Mouse (Mus musculus): ENCODE results near the gene 2210010C04Rik. TPM values are rescaled to one million over a fixed set of nuclear protein-coding genes. Genes with fewer than 3 reads are reported as not detected.

The 2210010C04Rik gene
- polyA plus RNA-seq, 1 experiment: not detected

GRCm38 (mm10) chr6:41055581-41055980 is 20.3 kb upstream of the 2210010C04Rik start:
- Histone ChIP-seq H3K27ac (ENCODE audit: insufficient read depth, low read depth, low read length) (no peak overlapping the region), H3K4me3 (ENCODE audit: insufficient read depth, low read depth, low read length) (no peak overlapping the region), H3K4me1 (ENCODE audit: control insufficient read depth, insufficient read depth, low read length) (no peaks in the 10 kb centered on the region)
- WGBS: 39% methylated on average over 2 of the region's 2 CpGs
- TF ChIP-seq POLR2A (IDR thresholded peaks at IDR 0.05; ENCODE audit: insufficient read depth, low read depth, low read length) (no peak), CTCF (IDR thresholded peaks at IDR 0.05; ENCODE audit: insufficient read depth, low read depth, low read length) (no peak)

DNA sequence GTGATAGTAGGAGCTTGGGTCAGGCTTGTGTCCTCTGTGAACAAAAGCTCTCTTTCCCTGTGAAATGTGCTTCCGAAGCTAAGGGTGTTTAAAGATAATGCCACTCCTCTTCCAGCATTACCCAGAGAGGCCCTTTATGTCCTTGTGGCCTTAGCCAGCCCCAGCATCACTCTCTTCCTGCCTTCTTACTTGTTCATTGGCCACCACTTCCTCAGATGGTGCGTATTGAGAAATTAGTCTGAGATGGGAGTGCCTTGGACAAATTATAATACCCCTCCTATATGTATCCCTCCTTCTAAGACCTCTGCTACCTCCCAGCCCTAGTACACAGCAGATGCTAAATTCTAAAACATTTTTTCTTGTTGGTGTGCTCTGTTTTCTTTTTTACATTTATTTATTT is 19.1 kb upstream of the 2210010C04Rik start:
- Histone ChIP-seq H3K4me3 (ENCODE audit: insufficient read depth, low read depth, low read length) (no peak overlapping the region), H3K4me1 (ENCODE audit: control insufficient read depth, insufficient read depth, low read length) (no peaks in the 10 kb centered on the region), H3K27ac (ENCODE audit: insufficient read depth, low read depth, low read length) (no peak overlapping the region)
- TF ChIP-seq POLR2A (IDR thresholded peaks at IDR 0.05; ENCODE audit: insufficient read depth, low read depth, low read length) (no peak), CTCF (IDR thresholded peaks at IDR 0.05; ENCODE audit: insufficient read depth, low read depth, low read length) (no peak)
- 83% methylated on average over 2 of the region's 2 CpGs for WGBS

DNA sequence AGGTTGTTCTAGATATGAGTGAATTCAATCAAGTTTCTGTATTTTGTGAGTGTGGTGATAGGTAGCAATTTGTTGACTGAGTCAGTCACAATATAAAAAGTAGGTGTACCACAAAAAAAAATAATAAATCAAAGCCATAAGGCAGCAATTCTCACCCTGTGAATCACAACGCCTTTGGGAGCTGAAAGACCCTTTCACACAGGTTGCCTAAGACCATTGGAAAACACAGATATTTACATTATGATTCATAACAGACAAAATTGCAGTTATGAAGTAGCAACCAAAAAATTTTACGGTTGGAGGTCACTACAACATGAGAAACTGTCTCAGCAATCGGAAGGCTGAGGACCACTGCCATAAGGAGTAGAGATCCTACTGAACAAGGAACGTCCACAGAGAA is 16.5 kb upstream of the 2210010C04Rik start:
- no peak for TF ChIP-seq CTCF (IDR thresholded peaks at IDR 0.05; ENCODE audit: insufficient read depth, low read depth, low read length)
- no peak for TF ChIP-seq POLR2A (IDR thresholded peaks at IDR 0.05; ENCODE audit: insufficient read depth, low read depth, low read length)
- 88% methylated on average over 4 of the region's 4 CpGs for WGBS
- Histone ChIP-seq H3K27ac (ENCODE audit: insufficient read depth, low read depth, low read length) (no peak overlapping the region), H3K4me1 (ENCODE audit: control insufficient read depth, insufficient read depth, low read length) (no peaks in the 10 kb centered on the region), H3K4me3 (ENCODE audit: insufficient read depth, low read depth, low read length) (no peak overlapping the region)

DNA sequence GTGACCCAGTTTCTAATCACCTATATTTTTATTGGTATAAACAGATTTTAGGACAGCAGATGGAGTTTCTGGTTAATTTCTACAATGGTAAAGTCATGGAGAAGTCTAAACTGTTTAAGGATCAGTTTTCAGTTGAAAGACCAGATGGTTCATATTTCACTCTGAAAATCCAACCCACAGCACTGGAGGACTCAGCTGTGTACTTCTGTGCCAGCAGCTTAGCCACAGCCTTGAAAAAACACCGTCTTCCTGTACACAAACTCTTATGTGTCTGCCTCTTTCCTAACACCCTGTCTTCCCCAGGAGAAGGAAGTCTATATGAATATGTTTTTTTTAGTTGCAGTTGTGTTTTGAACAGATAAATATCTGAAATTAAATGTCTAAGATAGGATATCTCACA is 13.3 kb upstream of the 2210010C04Rik start:
- no peak for TF ChIP-seq CTCF (IDR thresholded peaks at IDR 0.05; ENCODE audit: insufficient read depth, low read depth, low read length)
- TF ChIP-seq POLR2A (IDR thresholded peaks at IDR 0.05; ENCODE audit: insufficient read depth, low read depth, low read length): no peak
- 78% methylated on average over 1 of the region's 1 CpGs for WGBS
- Histone ChIP-seq H3K4me1 (ENCODE audit: control insufficient read depth, insufficient read depth, low read length) (no peaks in the 10 kb centered on the region), H3K4me3 (ENCODE audit: insufficient read depth, low read depth, low read length) (no peak overlapping the region), H3K27ac (ENCODE audit: insufficient read depth, low read depth, low read length) (no peak overlapping the region)

DNA sequence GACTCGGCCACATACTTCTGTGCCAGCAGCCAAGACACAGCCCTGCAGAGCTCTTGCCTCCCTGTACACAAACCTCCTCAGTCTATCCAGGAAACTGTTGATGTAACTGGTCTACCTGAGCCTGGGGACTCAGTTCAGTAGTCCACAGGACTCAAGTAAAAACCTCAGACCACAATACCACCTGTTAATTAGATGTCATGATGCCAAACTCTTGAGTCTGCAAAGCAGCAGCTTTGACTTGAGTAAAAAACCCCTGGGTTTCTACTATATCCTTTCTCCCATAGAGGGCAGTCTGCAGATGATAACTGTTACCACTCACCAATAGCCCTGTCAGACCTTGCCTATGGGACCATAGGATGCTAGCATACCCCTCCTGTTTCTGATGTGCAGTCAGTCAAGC is 12.7 kb upstream of the 2210010C04Rik start:
- WGBS: 73% methylated on average over 1 of the region's 1 CpGs
- no peak overlapping the region for H3K4me3 ChIP-seq (ENCODE audit: insufficient read depth, low read depth, low read length)
- TF ChIP-seq POLR2A (IDR thresholded peaks at IDR 0.05; ENCODE audit: insufficient read depth, low read depth, low read length) (no peak), CTCF (IDR thresholded peaks at IDR 0.05; ENCODE audit: insufficient read depth, low read depth, low read length) (no peak)
- no peaks in the 10 kb centered on the region for H3K4me1 ChIP-seq (ENCODE audit: control insufficient read depth, insufficient read depth, low read length)
- no peak overlapping the region for H3K27ac ChIP-seq (ENCODE audit: insufficient read depth, low read depth, low read length)

DNA sequence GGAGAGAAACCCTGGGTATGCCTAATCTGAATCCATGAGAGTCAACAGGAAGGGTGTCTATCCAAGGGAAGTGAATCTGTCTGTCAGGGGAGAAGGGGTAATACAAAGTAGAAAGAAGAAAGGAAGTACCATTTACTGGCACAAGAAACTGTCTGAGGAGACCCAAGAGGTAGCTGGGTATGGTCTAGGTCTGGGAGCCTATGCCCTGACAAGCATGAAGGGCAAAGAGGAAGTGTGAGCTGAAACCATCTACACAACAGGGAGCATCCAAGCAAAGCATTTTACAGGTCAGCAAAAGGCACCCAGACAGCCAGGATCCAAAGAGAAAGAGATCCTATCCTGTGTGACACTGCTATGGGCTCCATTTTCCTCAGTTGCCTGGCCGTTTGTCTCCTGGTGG is 11.9 kb upstream of the 2210010C04Rik start:
- Histone ChIP-seq H3K27ac (ENCODE audit: insufficient read depth, low read depth, low read length) (no peak overlapping the region), H3K4me3 (ENCODE audit: insufficient read depth, low read depth, low read length) (no peak overlapping the region), H3K4me1 (ENCODE audit: control insufficient read depth, insufficient read depth, low read length) (no peaks in the 10 kb centered on the region)
- 83% methylated on average over 1 of the region's 1 CpGs for WGBS
- TF ChIP-seq POLR2A (IDR thresholded peaks at IDR 0.05; ENCODE audit: insufficient read depth, low read depth, low read length): no peak
- no peak for TF ChIP-seq CTCF (IDR thresholded peaks at IDR 0.05; ENCODE audit: insufficient read depth, low read depth, low read length)

DNA sequence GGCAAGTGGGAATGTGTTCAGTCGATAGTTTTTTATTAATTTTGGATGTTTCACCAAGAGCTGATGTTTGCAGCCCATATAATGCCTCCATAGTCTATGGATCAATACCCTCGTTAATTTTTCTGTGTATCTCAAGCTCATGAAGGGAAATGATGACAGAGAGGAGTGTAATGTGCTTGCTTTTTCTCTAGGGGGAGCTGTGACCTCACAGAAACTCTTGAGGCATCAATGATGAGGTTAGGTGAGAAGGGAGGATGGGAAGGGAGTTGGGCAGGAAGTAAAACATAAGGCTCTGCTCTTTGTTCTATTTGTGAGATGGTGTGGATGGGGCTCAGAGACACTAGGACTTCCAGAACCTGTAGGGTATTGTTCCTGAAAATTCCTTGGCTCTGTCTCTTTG is 11.2 kb upstream of the 2210010C04Rik start:
- TF ChIP-seq POLR2A (IDR thresholded peaks at IDR 0.05; ENCODE audit: insufficient read depth, low read depth, low read length) (no peak), CTCF (IDR thresholded peaks at IDR 0.05; ENCODE audit: insufficient read depth, low read depth, low read length) (no peak)
- 59% methylated on average over 2 of the region's 2 CpGs for WGBS
- no peaks in the 10 kb centered on the region for H3K4me1 ChIP-seq (ENCODE audit: control insufficient read depth, insufficient read depth, low read length)
- H3K27ac ChIP-seq (ENCODE audit: insufficient read depth, low read depth, low read length): no peak overlapping the region
- no peak overlapping the region for H3K4me3 ChIP-seq (ENCODE audit: insufficient read depth, low read depth, low read length)

DNA sequence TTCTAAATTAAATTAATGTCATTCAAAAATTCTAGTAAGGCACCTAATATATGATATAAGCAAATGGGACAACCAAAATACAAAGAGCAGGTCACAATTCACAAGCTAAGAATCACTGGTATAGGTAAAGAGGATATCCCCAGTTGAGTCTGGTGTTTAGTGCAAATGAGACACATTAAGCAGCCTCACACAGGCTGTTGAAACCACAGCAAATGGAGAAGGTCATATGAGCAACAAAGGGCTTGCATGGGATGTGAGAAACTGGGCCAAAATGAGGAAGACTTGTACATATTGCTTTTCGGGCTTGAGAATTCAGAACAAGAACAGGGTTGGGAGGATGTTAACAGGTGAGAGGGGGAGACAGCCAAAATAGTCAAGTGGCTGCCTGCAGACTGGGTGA is 9.4 kb upstream of the 2210010C04Rik start:
- TF ChIP-seq POLR2A (IDR thresholded peaks at IDR 0.05; ENCODE audit: insufficient read depth, low read depth, low read length) (no peak), CTCF (IDR thresholded peaks at IDR 0.05; ENCODE audit: insufficient read depth, low read depth, low read length) (no peak)
- Histone ChIP-seq H3K27ac (ENCODE audit: insufficient read depth, low read depth, low read length) (no peak overlapping the region), H3K4me1 (ENCODE audit: control insufficient read depth, insufficient read depth, low read length) (no peaks in the 10 kb centered on the region), H3K4me3 (ENCODE audit: insufficient read depth, low read depth, low read length) (no peak overlapping the region)
- WGBS: 83% methylated on average over 1 of the region's 1 CpGs

DNA sequence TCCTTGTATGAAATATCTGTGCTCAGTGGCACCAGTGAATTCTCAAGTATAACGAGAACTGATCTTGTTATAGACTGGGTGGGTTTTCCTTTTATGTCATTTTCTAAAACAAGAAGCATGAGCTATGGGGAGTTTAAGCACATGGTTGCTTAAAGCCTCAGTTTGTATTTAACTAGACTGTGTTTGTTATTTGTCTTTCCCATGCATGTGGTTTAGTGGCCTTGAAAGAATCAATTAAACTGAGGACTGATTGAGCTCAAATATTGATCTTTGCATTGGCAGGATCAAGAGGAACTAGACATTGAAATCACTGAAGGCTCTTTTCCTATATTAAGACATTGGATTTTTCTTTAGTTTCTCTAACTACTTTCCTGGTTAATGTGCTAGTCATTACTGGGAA is 9.0 kb upstream of the 2210010C04Rik start:
- H3K4me3 ChIP-seq (ENCODE audit: insufficient read depth, low read depth, low read length): no peak overlapping the region
- WGBS: 66% methylated on average over 1 of the region's 1 CpGs
- H3K4me1 ChIP-seq (ENCODE audit: control insufficient read depth, insufficient read depth, low read length): no peaks in the 10 kb centered on the region
- no peak overlapping the region for H3K27ac ChIP-seq (ENCODE audit: insufficient read depth, low read depth, low read length)
- TF ChIP-seq POLR2A (IDR thresholded peaks at IDR 0.05; ENCODE audit: insufficient read depth, low read depth, low read length): no peak
- no peak for TF ChIP-seq CTCF (IDR thresholded peaks at IDR 0.05; ENCODE audit: insufficient read depth, low read depth, low read length)

DNA sequence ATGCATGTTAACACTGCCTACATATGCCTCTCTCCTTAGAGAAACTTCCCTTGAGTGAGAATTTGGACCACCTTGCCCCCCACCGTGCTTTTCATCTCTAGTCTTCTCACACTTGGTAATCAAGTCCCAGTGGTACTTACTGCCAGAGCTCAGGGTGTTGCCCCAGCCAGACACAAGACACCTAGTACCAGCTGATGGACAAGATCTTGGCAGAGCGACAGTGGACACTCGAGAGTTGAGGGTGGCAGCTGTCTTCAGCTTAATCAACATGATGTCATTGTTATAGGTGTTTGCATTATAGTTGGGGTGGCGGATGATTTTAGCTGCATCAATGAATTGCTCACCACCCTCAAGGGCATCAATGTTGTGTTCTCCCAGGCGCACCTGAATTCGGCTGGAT is 2.5 kb downstream of the 2210010C04Rik start:
- Histone ChIP-seq H3K4me1 (ENCODE audit: control insufficient read depth, insufficient read depth, low read length) (no peaks in the 10 kb centered on the region), H3K27ac (ENCODE audit: insufficient read depth, low read depth, low read length) (no peak overlapping the region), H3K4me3 (ENCODE audit: insufficient read depth, low read depth, low read length) (no peak overlapping the region)
- no peak for TF ChIP-seq POLR2A (IDR thresholded peaks at IDR 0.05; ENCODE audit: insufficient read depth, low read depth, low read length)
- no peak for TF ChIP-seq CTCF (IDR thresholded peaks at IDR 0.05; ENCODE audit: insufficient read depth, low read depth, low read length)
- WGBS: 84% methylated on average over 6 of the region's 6 CpGs

All from olfactory bulb, adult 2 months (tissue).